Mouse (Mus musculus) heart, adult 18-20 months (tissue): ENCODE results near the gene Rnaseh2c. TPM values are rescaled to one million over a fixed set of nuclear protein-coding genes. Genes with fewer than 3 reads are reported as not detected.
A peak's percentile ranks its signal among the peaks of the same experiment; 100 is the strongest.

Experiments used
- DNase-seq, 2 experiments: peaks; one replicate each; pipeline ENCODE4 v3.0.0; 2021 to 2022; ENCODE audit warnings: mixed read lengths in 1 of 2
- total RNA-seq, 2 experiments: library from RNA; stranded (reverse); gene quantifications; 2 replicates each; pipeline ENCODE4 v1.2.3; 2021

Rnaseh2c gene
- total RNA-seq, 2 experiments from 2014 or later = 56.5 to 59.3 TPM

DNA sequence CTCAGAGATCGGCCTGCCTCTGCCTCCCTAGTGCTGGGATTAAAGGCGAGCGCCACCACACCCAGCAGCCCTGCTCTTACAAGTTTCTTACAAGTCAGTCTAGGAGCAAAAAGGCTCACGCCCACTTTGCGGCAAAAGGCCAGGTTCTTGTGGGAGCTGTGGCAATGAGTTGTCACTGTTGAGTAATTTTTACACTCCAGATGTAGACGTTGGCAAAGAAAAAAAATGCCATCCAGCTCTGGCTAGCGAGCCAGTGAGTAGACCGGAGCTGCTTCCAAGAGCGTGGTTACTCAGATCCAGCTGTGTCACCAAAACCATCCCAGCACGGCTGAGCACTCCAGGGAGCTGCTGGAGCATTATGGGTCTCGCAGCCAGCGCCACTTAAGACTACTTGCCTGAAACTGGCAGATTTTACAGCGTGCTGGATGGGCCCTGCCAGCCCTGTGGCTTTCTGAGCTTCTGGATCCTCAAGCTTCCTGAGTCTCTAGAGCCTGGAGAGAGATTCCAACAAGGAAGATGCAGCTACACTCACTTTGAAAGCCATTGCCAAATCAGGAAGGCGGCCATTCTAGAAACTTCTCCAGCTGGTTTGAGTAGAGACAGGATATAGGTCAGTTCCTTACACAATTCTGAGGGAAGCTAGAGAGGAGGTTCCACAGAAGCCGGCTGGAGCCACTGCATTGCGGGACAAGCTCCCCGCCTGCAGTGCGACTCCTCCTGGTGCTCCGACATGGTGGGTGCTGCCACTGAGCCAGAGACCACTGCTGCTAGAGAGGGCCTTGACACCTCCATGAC is 29.1 kb upstream of the Rnaseh2c start:
- DNase-seq = peak; percentile 49 to 62

DNA sequence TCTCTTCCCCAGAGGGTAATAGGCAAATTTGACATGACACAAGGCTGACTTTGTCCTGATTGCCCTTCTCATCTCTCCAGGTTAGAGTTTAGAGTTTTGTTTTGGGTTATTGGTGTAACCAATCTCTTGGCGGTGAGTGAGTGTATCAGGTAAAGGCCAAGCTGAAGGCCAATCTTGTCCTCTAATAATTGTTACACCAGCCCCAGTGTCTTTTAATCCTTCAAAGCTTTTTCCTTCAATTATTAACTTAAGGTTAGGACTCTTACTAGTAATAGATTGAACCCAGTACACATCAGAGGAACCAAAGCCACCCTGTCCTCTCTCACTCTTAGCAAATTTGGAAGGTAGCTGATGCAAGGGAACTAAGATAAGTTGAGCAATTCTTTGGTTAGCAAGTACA is 26.3 kb upstream of the Rnaseh2c start:
- DNase-seq = no peak

DNA sequence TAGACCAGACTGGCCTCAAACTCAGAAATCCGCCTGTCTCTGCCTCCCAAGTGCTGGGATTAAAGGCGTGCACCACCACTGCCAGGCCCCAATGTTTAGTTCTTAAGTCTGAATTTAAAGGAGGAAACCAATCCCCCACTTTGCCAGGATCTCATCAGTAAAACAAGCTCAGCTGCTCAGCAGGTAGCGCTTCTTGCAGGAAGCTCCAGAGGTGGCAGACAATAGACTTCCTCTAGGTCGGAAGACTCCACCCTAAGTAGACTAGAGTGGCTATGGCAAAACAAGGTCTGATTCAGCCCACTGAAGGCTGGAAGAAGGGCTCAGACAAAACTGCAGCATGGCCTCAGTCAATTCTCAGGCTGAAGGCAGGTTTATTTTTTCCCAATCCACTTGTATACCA is 21.7 kb upstream of the Rnaseh2c start:
- no peak for DNase-seq

DNA sequence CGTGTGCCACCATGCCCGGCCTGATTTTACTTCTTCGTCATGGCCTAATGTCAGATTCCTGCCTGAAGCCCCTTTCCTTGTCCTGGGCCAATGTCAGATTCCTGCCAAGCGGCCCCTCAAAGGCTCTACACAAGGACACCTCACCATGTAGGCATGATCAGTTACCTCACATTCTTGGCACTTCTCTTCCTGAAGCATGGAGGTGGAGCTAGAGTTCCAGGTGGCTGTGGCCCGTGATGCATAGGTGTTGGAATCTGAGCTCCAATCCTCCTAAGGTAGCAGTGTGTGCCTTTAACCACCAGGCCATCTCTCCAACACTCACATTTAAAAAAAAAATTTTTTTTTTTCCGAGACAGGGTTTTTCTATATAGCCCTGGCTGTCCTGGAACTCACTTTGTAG is 20.9 kb upstream of the Rnaseh2c start:
- no peak for DNase-seq

DNA sequence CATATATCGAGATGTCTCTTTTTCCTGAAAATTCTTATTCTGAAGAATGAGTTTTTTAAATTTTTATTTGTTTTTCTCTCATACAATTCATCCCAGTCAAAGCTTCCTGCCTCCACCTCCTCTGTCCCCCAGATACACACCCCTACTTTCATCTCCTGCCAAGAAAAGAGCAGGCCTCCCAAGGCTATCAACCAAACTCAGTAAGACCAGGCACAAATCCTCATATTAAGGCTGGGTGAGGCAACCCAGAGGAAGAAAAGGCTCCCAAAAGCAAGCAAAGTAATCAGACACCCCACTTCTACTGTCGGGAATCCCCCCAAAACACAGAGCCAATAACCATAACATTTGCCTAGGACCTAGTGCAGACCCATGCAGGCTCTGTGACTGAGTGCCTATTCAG is 19.7 kb upstream of the Rnaseh2c start:
- no peak for DNase-seq

DNA sequence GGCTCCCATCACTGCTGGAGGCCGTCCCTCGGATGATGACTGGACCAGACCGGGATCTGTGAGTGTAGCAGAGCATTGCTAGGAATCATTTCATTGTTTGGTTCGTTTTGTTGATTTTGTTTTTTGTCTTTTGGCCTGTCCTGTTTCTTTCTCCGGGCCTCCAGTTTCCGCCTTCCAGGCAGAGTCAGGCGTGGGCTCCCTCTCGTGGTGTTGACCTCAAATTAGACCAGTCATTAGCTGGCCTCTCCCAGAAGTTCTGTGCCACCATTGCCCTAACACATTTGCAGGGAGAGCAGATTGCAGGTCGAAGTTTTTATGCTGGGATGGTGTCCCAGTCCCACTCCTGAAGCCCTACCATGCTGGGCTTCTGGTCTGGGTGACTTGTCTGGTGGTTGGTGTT is 12.5 kb upstream of the Rnaseh2c start:
- DNase-seq = no peak

DNA sequence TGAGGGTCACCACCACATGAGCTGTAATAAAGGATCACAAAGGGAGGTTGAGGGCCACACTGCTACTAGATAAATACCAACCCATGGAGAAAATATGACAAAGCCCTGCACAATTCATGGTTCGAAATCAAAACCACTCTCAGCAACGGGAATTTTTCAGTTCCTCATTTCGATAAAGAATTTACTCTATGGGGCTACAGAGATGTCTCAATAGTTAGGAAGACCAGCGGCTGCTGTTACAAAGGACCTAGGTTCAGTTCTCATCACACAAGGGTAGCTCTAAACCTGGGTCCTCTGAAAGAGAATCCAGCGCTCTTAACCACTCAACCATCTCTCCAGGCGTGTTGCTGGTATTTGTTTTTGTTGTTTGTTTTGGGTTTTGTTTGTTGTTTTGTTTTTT is 9.8 kb upstream of the Rnaseh2c start:
- no peak for DNase-seq

DNA sequence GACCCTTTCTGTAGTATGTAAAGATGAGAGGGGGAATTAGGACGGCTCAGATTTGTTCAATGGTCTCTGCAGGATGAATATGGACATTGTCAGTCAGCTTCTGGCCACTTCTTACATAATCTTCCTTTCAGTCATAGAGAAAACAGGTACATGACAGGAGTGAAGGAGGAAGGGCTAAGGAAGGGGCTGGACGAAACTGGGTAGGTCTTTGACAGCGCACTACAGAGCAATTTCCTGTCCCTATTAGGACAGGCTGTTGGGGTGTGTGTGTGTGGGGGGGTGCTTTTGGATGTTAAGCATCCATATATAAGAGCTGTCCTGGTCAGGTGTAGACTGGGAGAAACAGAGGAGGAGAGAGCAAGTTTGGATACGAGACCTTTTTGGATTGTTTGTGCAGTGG is 2.4 kb upstream of the Rnaseh2c start:
- no peak for DNase-seq

DNA sequence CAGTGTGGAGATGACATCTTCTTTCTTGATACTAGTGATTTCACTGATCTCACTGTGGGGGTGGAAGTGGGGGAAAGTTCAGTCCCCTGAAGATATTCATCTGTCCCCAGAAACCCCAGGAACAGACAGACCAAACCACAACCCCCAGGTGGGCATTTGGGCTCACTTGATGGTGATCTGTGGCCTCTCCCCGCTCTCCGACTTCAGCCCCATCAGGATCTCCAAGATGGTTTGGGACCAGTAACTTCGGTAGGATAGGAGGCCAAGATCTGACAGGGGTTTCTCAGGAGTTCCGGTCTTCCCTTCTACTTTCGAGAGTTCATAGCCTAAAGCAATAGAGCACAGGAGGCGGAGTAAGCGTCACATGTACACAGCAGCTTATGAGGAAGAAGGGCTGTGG is 2.0 kb downstream of the Rnaseh2c start:
- DNase-seq = no peak

DNA sequence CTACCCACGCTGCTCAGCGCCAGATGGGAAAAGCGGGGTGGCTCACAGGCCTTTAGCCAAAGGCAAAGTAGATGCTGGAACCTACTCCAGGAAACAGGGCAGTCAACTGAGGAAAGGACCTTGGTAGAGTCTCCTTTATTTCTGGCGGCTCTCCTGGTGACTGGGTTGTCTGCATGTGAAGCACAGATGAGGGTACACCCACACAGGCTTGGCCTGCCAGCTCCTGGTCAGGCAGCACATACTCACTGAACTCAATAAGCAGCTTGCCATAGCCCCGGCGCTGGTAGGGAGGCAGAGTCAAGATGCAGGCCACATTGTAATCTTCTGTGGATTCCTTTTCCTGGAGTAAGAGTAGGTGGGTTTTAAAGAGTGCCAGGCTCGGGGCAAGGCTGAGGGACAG is 3.5 kb downstream of the Rnaseh2c start:
- peak in 1 of 2 experiments; percentile 10 for DNase-seq

DNA sequence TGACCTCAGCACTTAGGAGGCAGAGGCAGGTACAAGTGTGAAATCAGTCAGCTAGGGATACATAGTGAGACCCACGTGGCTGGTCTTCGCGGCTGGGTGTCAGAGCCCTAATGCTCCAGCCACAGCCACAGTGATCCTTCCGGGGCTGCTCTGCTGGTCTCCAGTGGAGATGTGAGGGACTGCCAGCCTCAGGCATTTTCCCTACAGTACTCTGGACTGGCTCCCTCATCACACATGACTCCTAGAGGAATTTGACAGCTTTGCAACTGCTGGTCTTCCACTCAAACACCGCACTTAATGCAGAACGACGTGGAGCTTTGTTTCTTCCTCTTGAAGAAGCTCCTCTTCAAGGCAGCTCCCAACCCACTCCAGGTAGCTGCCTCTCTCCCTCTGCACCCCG is 4.5 kb downstream of the Rnaseh2c start:
- DNase-seq = no peak

DNA sequence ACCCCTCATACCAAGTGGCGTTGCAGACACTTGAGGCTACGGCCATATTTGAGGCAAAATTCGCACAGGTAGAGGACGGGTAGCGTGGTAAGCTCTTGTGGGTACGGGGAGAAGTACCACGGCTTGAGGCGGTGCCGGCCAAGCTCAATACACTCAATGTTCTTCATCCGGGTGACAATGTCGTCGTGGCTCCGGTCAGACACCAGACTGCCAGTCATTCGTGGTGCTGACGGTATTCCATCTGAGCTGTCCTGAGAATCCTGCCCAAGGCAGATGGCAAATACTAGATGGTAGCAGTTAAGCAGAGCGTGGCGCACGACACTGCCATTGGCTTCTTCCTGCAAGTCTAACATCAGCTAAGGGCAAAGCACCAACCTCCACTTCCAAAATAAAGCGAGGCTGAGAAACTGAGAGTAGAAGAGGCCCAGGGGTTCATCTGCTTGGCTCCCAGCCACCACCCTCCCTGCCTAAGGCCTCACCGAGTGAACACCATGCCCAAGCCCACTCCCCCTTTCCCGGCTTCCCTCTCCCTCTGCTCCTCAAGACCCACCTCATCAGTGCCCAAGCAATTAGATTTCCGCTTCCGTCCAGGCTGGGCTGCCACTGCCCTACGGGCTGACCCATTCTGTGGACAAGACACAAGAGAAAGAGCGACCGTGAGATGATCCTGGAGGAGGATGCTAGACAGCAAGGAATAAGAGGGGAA is 6.2 kb downstream of the Rnaseh2c start:
- DNase-seq = no peak

DNA sequence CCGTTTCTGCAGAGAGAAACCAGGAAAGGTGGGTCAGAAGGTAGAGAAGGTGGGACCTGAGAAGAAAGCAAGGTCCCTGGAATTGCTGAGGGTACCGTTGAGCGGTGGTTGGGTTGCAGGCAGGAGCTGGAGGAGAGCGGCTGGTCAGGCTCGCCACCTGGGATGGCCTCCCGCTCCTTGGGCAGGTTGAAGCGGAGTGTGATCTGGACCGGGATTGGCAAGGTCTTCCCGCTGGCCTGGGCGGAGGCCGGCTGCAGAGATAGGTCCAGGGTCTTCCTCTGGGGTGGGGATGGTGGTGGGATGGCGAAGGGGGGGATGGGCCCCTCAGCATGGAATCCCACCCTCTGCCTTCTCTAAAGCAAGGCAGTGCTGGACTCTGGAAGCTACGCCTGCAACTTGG is 7.0 kb downstream of the Rnaseh2c start:
- DNase-seq = peak in 1 of 2 experiments; percentile 4

DNA sequence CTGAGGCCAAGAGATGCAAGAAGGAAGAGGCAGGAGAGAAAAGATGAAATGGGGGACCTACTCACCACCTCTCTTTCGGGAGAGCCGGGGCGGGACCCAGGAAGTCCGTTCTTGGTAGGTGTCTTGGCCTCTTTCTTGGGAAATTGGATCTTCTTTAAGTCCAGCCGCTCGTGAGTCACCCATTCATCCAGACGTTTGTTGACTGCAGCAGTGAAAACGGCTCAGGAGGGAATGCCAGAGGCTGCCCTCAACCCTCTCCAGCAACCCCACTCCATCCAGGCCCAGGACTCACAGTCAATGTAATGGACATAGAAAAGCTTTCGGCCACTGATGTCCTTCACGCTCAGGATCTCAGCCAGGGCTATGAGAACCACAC is 7.5 kb downstream of the Rnaseh2c start:
- no peak for DNase-seq

DNA sequence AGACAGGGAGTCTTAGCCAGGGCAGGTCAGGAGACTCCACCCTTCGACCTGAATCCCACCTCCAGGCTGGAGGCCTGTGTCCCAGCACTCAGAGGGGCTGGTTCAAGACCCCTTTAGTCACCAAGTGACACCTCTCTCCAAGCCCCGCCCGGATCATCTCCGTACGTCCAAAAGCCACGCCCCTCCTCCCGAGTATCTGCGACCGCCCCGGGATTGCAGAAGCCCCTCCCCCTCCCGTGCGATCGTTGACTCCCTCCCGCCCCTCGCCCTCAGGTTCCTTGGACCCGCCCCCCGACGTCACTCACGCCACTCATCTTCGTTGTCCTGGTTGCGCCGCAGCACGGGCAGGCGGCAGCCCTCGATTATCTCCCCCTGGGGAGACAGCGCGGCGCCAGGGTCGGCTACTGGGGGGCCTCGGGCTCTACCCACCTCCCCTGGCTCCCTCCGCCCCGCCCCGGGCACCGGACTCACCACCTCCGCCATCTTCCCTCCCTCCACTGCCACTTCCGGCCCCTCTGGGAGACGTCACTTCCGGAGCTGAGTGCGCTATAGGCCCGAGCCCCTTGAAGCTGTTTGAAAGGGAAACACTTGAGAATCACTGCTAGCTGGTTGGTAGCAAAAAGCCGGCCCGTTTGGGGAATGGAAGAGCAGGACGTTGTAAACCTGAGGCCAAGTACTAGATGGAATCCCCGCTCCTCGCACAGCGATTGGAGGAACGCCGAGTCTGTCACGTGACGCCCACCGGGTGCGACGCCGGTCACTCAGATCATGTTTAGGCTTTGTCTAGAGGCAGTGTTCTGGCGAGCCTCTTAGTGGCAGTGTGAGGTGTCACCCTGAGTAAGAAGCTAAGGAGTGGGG is 8.1 kb downstream of the Rnaseh2c start, which contains the start of gene Kat5:
TSS of gene Kat5 (minus strand) at position 691 of the 858 bp plus-strand sequence.
- DNase-seq = peak; percentile 94 to 97

DNA sequence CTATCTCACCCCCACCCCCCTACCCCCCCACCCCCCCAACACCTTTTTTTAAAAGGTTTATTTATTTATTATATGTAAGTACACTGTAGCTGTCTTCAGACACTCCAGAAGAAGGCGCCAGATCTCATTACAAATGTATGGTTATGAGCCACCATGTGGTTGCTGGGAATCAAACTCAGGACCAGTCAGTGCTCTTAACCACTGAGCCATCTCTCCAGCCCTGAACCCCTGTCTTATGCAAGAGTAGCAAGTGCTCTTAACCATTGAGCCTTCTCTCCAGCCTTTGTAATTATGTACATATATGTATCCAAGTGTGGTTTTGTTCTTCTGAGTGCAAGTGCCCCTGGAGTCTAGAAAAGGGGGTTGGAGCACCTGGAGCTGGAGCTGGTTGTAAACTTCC is 10.3 kb downstream of the Rnaseh2c start:
- DNase-seq = no peak

DNA sequence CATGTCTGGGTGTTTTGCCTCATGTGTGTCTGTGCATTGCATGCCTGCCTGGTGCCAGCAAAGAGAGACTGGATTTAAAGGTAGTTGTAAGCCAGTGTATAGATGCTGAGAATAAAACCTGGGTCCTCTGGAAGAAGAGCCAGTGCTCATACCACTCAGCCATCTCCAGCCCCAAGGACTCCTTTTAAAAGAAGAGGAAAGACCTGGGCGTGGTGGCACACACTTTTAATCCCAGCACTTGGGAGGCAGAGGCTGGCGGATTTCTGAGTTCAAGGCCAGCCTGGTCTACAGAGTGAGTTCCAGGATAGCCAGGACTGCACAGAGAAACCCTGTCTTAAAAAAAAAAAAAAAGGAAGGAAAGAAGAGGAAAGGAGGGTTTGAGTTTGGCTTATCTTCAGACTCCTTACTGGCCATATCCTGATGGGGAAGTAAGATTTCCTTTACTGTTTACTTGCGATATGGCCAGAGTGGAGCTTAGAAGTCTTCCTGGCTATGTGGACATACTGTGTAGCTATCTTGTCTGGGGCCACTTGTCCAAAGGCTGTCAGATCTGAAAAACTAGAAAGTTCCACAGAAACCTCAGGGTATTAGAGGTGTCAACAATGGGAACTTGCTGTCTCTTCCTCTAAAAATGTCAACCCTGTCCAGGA is 11.2 kb downstream of the Rnaseh2c start:
- DNase-seq = no peak

DNA sequence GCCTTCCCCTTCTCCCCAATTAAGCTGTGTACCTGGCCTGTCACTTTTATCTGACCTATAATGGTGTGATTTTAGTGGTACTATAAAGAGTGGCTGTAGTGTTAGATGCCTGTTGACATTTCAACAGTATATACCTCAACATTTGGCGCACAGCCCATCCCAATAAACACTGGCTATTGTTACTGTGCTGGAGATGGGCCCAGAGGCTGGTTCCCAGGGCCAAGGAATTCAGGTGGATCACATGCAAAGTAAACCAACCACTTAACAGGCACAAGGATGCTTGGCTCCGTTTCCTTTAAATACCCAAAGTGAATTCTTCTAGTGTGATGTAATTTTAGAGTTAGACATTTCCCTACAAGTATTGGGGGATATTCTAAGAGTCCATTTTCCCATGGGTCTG is 13.3 kb downstream of the Rnaseh2c start:
- DNase-seq = no peak

DNA sequence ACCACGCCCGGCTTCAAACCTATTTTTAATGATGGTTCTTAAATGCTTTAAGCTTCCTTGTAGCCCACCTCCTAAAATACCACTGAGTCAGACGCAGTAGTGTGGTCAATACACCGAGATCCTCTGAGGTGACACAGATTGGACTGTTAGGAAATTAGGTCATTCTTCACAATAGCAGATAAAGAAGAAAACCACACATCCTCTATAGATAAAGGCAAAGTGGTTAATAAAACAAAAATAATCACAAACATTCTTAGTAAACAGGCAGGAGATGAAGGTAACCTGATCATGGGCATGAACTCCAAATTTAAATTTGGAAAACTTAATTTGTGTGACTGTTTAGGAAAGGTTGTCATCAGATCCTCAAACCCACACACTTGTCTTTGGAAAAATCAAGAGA is 18.3 kb downstream of the Rnaseh2c start:
- DNase-seq = no peak

DNA sequence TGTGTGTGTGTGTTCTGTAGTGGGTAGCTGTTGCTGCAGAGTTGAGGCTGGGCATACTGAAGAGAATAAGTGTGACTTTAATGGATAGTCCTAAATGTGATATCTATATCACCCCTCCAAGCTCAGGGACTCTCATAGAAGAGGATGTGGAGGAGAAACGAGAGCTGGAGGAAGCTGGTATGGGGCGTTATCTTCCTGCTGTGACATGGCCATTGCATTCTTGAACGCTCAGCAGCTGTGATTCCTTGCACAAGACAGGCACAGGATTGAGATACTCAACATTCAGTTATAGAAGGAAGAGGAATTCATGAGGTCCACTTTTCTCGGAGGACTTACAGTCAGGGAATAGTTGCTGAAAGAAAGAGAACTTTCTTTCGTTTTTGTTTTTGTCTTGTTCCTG is 20.2 kb downstream of the Rnaseh2c start:
- DNase-seq = no peak

DNA sequence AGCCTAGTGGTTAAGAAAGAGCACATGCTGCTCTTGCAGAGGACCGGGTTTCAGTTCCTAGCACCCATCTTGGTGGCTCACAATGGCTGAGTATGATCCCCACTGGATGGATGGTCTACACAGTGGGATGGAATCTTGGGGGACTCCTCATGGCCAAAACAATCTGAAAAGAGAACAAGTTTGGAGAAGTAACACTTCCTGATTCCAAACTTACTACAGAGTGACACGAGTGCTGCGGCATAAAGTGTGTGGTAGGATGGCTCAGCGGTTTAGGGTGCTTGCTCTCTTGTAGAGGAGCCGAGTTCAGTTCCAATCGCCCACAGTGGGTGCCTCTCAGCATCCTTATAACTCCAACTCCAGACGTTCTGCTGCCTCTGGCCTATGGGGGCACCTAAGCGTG is 23.6 kb downstream of the Rnaseh2c start:
- no peak for DNase-seq

DNA sequence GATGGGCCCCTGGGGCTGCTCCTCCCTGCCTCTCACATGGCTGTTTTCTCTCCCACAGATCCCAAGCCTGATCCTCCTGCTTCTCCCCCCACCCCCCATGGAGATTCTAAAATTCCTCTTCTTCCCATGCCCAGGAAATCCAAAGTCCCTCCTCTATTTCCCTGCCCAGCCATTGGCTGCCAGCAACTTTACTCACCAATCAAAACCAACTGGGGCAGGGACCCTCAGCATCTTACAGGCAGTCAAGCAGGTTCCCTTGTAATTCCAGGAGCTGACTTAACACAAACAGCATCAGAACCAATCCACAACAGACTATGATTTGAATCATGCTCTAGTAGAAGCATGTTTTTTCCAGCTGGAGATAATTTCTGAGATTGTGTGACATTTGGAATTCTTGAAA is 28.2 kb downstream of the Rnaseh2c start:
- no peak for DNase-seq
